Mouse (Mus musculus): ENCODE data around the gene Tdrd5. TPM values are rescaled to one million over a fixed set of nuclear protein-coding genes. Genes with fewer than 3 reads are reported as not detected.

The Tdrd5 gene
- total and polyA plus RNA-seq, 3 experiments = 3.4 to 4.1 TPM; not detected in 1

DNA sequence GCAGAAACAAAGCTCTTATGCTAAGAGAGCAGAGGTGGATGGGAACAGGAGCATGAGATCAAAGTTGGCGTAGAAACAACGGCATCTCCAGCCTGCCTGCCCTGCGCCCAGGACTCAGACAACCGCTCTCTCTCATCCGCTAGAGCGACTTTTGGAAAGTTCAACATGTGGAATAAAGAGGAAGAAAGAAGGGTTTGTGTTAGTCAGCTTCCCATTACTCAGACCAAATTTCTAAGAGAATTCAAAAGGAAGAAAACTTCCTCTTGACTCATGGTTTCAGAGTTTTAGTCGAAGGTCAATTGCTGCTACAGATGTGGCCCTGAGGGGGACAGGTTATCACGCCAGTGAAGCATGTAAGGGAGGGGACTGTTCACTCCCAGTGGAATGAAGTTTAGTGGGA is 39.5 kb downstream of the Tdrd5 start:
- Histone ChIP-seq H3K27ac (ENCODE audit: control insufficient read depth, low read depth, low read length) (no peak overlapping the region), H3K4me3 (ENCODE audit: control insufficient read depth in 1 of 2, insufficient read depth in 1 of 2, low read depth in 2 of 2, low read length in 2 of 2) (no peak overlapping the region), H3K27me3 (ENCODE audit: control insufficient read depth in 1 of 2, insufficient read depth in 2 of 2, low read length in 2 of 2) (no peaks in the 10 kb centered on the region), H3K36me3 (ENCODE audit: control insufficient read depth in 1 of 2, insufficient read depth in 2 of 2, low read length in 2 of 2) (no peaks in the 10 kb centered on the region), H3K79me2 (ENCODE audit: control insufficient read depth, insufficient read depth, low read length, poor library complexity) (no peaks in the 10 kb centered on the region), H3K9me3 (replicated peaks; ENCODE audit: insufficient read depth, low read length) (no peaks in the 10 kb centered on the region), H3K4me1 (ENCODE audit: control insufficient read depth in 1 of 2, insufficient read depth in 2 of 2, low read length in 2 of 2) (no peaks in the 10 kb centered on the region), H3K9ac (ENCODE audit: control insufficient read depth, low read depth, low read length, poor library complexity, severe bottlenecking) (no peak overlapping the region)
- TF ChIP-seq MXI1 (IDR thresholded peaks at IDR 0.05; ENCODE audit: low read depth, low read length) (no peak), CHD1 (IDR thresholded peaks at IDR 0.05; ENCODE audit: low read depth, low read length) (no peak), UBTF (IDR thresholded peaks at IDR 0.05; ENCODE audit: borderline replicate concordance, insufficient read depth, low read depth, low read length) (no peak), KAT2A (conservative IDR thresholded peaks at IDR 0.05; ENCODE audit: low read depth, low read length) (no peak), TAL1 (IDR thresholded peaks at IDR 0.05; ENCODE audit: low read length) (no peak), USF2 (IDR thresholded peaks at IDR 0.05; ENCODE audit: borderline replicate concordance in 1 of 2, insufficient read depth in 1 of 2, low read depth in 1 of 2, low read length in 2 of 2) (no peak), BHLHE40 (IDR thresholded peaks at IDR 0.05; ENCODE audit: borderline replicate concordance, low read depth, low read length) (no peak), NRF1 (IDR thresholded peaks at IDR 0.05; ENCODE audit: insufficient read depth, low read depth, low read length, poor library complexity, severe bottlenecking) (no peak), CHD2 (IDR thresholded peaks at IDR 0.05; ENCODE audit: low read length) (no peak), POLR2AphosphoS5 (IDR thresholded peaks at IDR 0.05; ENCODE audit: borderline replicate concordance, low read depth, low read length) (no peak), JUND (IDR thresholded peaks at IDR 0.05; ENCODE audit: low read depth, low read length) (no peak), E2F4 (IDR thresholded peaks at IDR 0.05; ENCODE audit: borderline replicate concordance, low read depth, low read length) (no peak), MAX (IDR thresholded peaks at IDR 0.05; ENCODE audit: low read length) (no peak), RAD21 (IDR thresholded peaks at IDR 0.05; ENCODE audit: low read depth, low read length) (no peak)
- DNase-seq (ENCODE audit: low read depth, low spot score) = no peak

DNA sequence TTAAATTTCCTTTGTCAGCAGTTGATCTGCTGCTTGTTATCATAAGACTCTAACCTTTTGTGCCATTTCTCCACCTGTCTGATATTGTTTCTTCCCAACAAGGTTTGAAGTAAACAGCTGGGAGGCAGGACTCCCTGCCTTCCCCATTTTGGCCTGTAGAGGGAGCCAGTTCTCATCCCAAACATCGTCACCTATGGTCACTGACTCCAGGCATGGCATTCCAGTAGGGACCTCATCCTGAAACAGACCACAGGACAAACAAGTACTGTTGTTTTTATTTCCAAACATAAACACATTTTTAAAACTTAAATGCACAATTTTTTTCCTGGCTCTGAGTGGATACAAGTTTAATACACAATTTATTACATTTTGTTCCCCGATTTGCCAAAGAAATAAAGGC is 40.1 kb downstream of the Tdrd5 start:
- no peaks in the 10 kb centered on the region for H3K9me3 ChIP-seq (replicated peaks; ENCODE audit: insufficient read depth, low read length)
- no peaks in the 10 kb centered on the region for H3K4me1 ChIP-seq (ENCODE audit: control insufficient read depth in 1 of 2, insufficient read depth in 2 of 2, low read length in 2 of 2)
- peak; percentile 52 for DNase-seq (ENCODE audit: low read depth, low spot score)
- TF ChIP-seq MAFK (IDR thresholded peaks at IDR 0.05; ENCODE audit: borderline replicate concordance, low read depth, low read length) = no peak
- peak; percentile 86 to 97 (median 87) for TF ChIP-seq CTCF (IDR thresholded peaks at IDR 0.05 in 2 of 3, conservative IDR thresholded peaks at IDR 0.05 in 1 of 3; ENCODE audit: control insufficient read depth in 1 of 3, insufficient read depth in 1 of 3, low read depth in 2 of 3, low read length in 3 of 3, poor library complexity in 1 of 3, severe bottlenecking in 1 of 3)
- TF ChIP-seq ZKSCAN1 (IDR thresholded peaks at IDR 0.05; ENCODE audit: low read depth, low read length) = no peak
- no peak for TF ChIP-seq TCF12 (IDR thresholded peaks at IDR 0.05; ENCODE audit: low read depth, low read length)
- TF ChIP-seq ZNF384 (IDR thresholded peaks at IDR 0.05; ENCODE audit: low read depth, low read length) = no peak
- no peak for TF ChIP-seq MYC (IDR thresholded peaks at IDR 0.05; ENCODE audit: low read depth, low read length)
- no peak for TF ChIP-seq GATA1 (IDR thresholded peaks at IDR 0.05; ENCODE audit: low read depth, low read length)
- TF ChIP-seq TAL1 (IDR thresholded peaks at IDR 0.05; ENCODE audit: low read length) = no peak
- TF ChIP-seq JUND (IDR thresholded peaks at IDR 0.05; ENCODE audit: low read depth, low read length) = no peak
- TF ChIP-seq CHD2 (IDR thresholded peaks at IDR 0.05; ENCODE audit: low read length) = no peak
- no peak for TF ChIP-seq CHD1 (IDR thresholded peaks at IDR 0.05; ENCODE audit: low read depth, low read length)
- TF ChIP-seq POLR2A (IDR thresholded peaks at IDR 0.05; ENCODE audit: control insufficient read depth in 1 of 2, insufficient read depth in 1 of 2, low read depth in 1 of 2, low read length in 2 of 2, poor library complexity in 1 of 2) = no peak
- no peak for TF ChIP-seq MXI1 (IDR thresholded peaks at IDR 0.05; ENCODE audit: low read depth, low read length)
- no peak for TF ChIP-seq ELF1 (IDR thresholded peaks at IDR 0.05; ENCODE audit: low read depth, low read length)
- TF ChIP-seq HCFC1 (IDR thresholded peaks at IDR 0.05; ENCODE audit: low read depth, low read length) = no peak
- no peak for TF ChIP-seq USF1 (IDR thresholded peaks at IDR 0.05; ENCODE audit: low read depth, low read length)
- no peak for TF ChIP-seq UBTF (IDR thresholded peaks at IDR 0.05; ENCODE audit: borderline replicate concordance, insufficient read depth, low read depth, low read length)
- TF ChIP-seq POLR2AphosphoS2 (IDR thresholded peaks at IDR 0.05; ENCODE audit: low read length) = no peak
- TF ChIP-seq BHLHE40 (IDR thresholded peaks at IDR 0.05; ENCODE audit: borderline replicate concordance, low read depth, low read length) = no peak
- peak; percentile 73 for TF ChIP-seq SMC3 (IDR thresholded peaks at IDR 0.05; ENCODE audit: low read depth, low read length)
- TF ChIP-seq TBP (IDR thresholded peaks at IDR 0.05; ENCODE audit: low read depth, low read length) = no peak
- no peak for TF ChIP-seq KAT2A (conservative IDR thresholded peaks at IDR 0.05; ENCODE audit: low read depth, low read length)
- TF ChIP-seq ZC3H11A (IDR thresholded peaks at IDR 0.05; ENCODE audit: low read depth, low read length) = peak; percentile 65
- no peak for TF ChIP-seq ZMIZ1 (IDR thresholded peaks at IDR 0.05; ENCODE audit: low read depth, low read length)
- no peak for TF ChIP-seq NELFE (IDR thresholded peaks at IDR 0.05; ENCODE audit: low read depth, low read length)
- peak; percentile 82 for TF ChIP-seq RAD21 (IDR thresholded peaks at IDR 0.05; ENCODE audit: low read depth, low read length)

More for the DNA sequence above, 40.1 kb downstream of the Tdrd5 start:
- Histone ChIP-seq H3K36me3 (ENCODE audit: control insufficient read depth in 1 of 2, insufficient read depth in 2 of 2, low read length in 2 of 2) (no peaks in the 10 kb centered on the region), H3K27ac (ENCODE audit: control insufficient read depth, low read depth, low read length) (no peak overlapping the region), H3K4me3 (ENCODE audit: control insufficient read depth in 1 of 2, insufficient read depth in 1 of 2, low read depth in 2 of 2, low read length in 2 of 2) (no peak overlapping the region), H3K9ac (ENCODE audit: control insufficient read depth, low read depth, low read length, poor library complexity, severe bottlenecking) (no peak overlapping the region), H3K27me3 (ENCODE audit: control insufficient read depth in 1 of 2, insufficient read depth in 2 of 2, low read length in 2 of 2) (no peaks in the 10 kb centered on the region), H3K79me2 (ENCODE audit: control insufficient read depth, insufficient read depth, low read length, poor library complexity) (no peaks in the 10 kb centered on the region)

Measured in MEL (cell line).